Mouse (Mus musculus) kidney, postnatal 0 days (tissue): Measurements from ENCODE around the gene Meltf. TPM values are rescaled to one million over a fixed set of nuclear protein-coding genes. Genes with fewer than 3 reads are reported as not detected.

Source experiments
- ATAC-seq: fragments of 200-750 bp; cut with Nextera tagmentation; replicated peaks from 2 replicates; pipeline ENCODE4 v1.8.0; 2017; ENCODE audit warnings: low read depth, moderate number of reproducible peaks, moderate TSS enrichment, moderate library complexity; ENCODE audit not compliant: low FRiP score
- DNase-seq: peaks from one replicate; pipeline ENCODE4 v3.0.0-alpha.2; 2016; ENCODE audit warnings: low spot score
- H3K27ac ChIP-seq: fragments of 300-500 bp; sonication (generic); 2 replicates; pipeline ENCODE4 v1.5.1; 2014; ENCODE audit warnings: mild to moderate bottlenecking
- H3K27me3 ChIP-seq: fragments of 300-500 bp; sonication (generic); 2 replicates; pipeline ENCODE4 v1.6.1; 2014; ENCODE audit warnings: low read length, mixed read lengths; ENCODE audit not compliant: insufficient read depth
- H3K36me3 ChIP-seq: fragments of 300-500 bp; sonication (generic); 2 replicates; pipeline ENCODE4 v1.6.1; 2014; ENCODE audit warnings: low read length, mixed read lengths; ENCODE audit not compliant: insufficient read depth
- H3K4me1 ChIP-seq: fragments of 300-500 bp; sonication (generic); replicated peaks from 2 replicates; pipeline ENCODE4 v1.6.1; 2014; ENCODE audit warnings: antibody characterized with exemption, low read length, mixed read lengths; ENCODE audit not compliant: insufficient read depth
- H3K4me2 ChIP-seq: fragments of 300-500 bp; sonication (generic); 2 replicates; pipeline ENCODE4 v1.6.1; 2014; ENCODE audit warnings: mild to moderate bottlenecking, low read length, moderate library complexity, mixed read lengths
- H3K4me3 ChIP-seq: fragments of 300-500 bp; sonication (generic); replicated peaks from 2 replicates; pipeline ENCODE4 v1.5.1; 2014; ENCODE audit warnings: low read depth, low read length
- H3K9ac ChIP-seq: fragments of 300-500 bp; sonication (generic); 2 replicates; pipeline ENCODE4 v1.6.1; 2014; ENCODE audit warnings: low read depth, low read length
- H3K9me3 ChIP-seq: fragments of 300-500 bp; sonication (generic); replicated peaks from 2 replicates; pipeline ENCODE4 v1.6.1; 2016; ENCODE audit warnings: low read length, inconsistent platforms, mixed read lengths
- CTCF ChIP-seq: IDR thresholded peaks from 2 replicates; pipeline ENCODE4 v1.5.1; 2016; ENCODE audit warnings: antibody characterized with exemption, low read depth, mild to moderate bottlenecking, moderate library complexity
- WGBS: fragments of 180-500 bp; shearing (Covaris S2); extraction: QIAGEN DNeasy Blood & Tissue Kit; methylation state at CpG from one replicate; pipeline ENCODE4 v1.1.7; 2014; 5-methylcytosine and 5-hydroxymethylcytosine counted together
- polyA plus RNA-seq: library from polyadenylated mRNA; unstranded; fragments of >200 nt; fragmentation: Nextera tagmentation; extraction: Ambion mirVana; gene quantifications from 2 replicates; pipeline ENCODE4 v1.2.1, GENCODE M21; 2015

Meltf gene
- polyA plus RNA-seq, 1 experiment from 2014 or later: 1.0 TPM

- H3K27me3 ChIP-seq: no peaks in the 10 kb centered on the region
- H3K27ac ChIP-seq: no peak overlapping the region
- WGBS: 70% methylated on average over 3 of the region's 3 CpGs
- TF ChIP-seq CTCF: no peak
- H3K9ac ChIP-seq: no peak overlapping the region
- H3K9me3 ChIP-seq: no peaks in the 10 kb centered on the region
- no peak for DNase-seq
- no peak overlapping the region for H3K4me3 ChIP-seq
- no peak for ATAC-seq
- no peaks in the 10 kb centered on the region for H3K4me1 ChIP-seq
- no peak overlapping the region for H3K4me2 ChIP-seq
- 0 out of 2 replicates have a peak, but pooled peaks cover 2% of the 10 kb centered on the region for H3K36me3 ChIP-seq
These were observed 34.4 kb upstream of the Meltf start for GRCm38 (mm10) chr16:31844246-31844645.

GRCm38 (mm10) chr16:31846763-31847162, 31.8 kb upstream of the Meltf start:
- Histone ChIP-seq H3K4me3 (no peak overlapping the region), H3K27ac (no peak overlapping the region), H3K36me3 (0 out of 2 replicates have a peak, but pooled peaks cover 2% of the 10 kb centered on the region), H3K4me1 (no peaks in the 10 kb centered on the region), H3K27me3 (no peaks in the 10 kb centered on the region), H3K4me2 (no peak overlapping the region), H3K9ac (no peak overlapping the region), H3K9me3 (no peaks in the 10 kb centered on the region)
- DNase-seq (no peak), ATAC-seq (no peak)
- 78% methylated on average over 10 of the region's 10 CpGs for WGBS
- no peak for TF ChIP-seq CTCF

GRCm38 (mm10) chr16:31863920-31864319, 14.7 kb upstream of the Meltf start:
- no peak for ATAC-seq

GRCm38 (mm10) chr16:31865242-31865641, 13.4 kb upstream of the Meltf start:
- Histone ChIP-seq H3K4me3 (no peak overlapping the region), H3K36me3 (peaks cover 41% of the 10 kb centered on the region), H3K4me2 (no peak overlapping the region), H3K9ac (no peak overlapping the region), H3K27ac (no peak overlapping the region), H3K4me1 (no peaks in the 10 kb centered on the region), H3K9me3 (no peaks in the 10 kb centered on the region), H3K27me3 (no peaks in the 10 kb centered on the region)
- DNase-seq: no peak
- no peak for ATAC-seq
- 72% methylated on average over 3 of the region's 3 CpGs for WGBS
- no peak for TF ChIP-seq CTCF

More at GRCm38 (mm10) chr16:31863920-31864319, 14.7 kb upstream of the Meltf start:
- 85% methylated on average over 5 of the region's 5 CpGs for WGBS
- no peak for TF ChIP-seq CTCF
- H3K27me3 ChIP-seq: no peaks in the 10 kb centered on the region
- H3K27ac ChIP-seq: no peak overlapping the region
- no peak overlapping the region for H3K4me3 ChIP-seq
- DNase-seq: no peak
- no peak overlapping the region for H3K9ac ChIP-seq
- no peaks in the 10 kb centered on the region for H3K4me1 ChIP-seq
- no peaks in the 10 kb centered on the region for H3K9me3 ChIP-seq
- no peak overlapping the region for H3K4me2 ChIP-seq
- peaks cover 49% of the 10 kb centered on the region for H3K36me3 ChIP-seq

- H3K4me1 ChIP-seq: no peaks in the 10 kb centered on the region
- no peak overlapping the region for H3K4me3 ChIP-seq
- H3K4me2 ChIP-seq: no peak overlapping the region
- no peak overlapping the region for H3K27ac ChIP-seq
- no peak for TF ChIP-seq CTCF
- no peaks in the 10 kb centered on the region for H3K9me3 ChIP-seq
- H3K9ac ChIP-seq: no peak overlapping the region
- 89% methylated on average over 3 of the region's 3 CpGs for WGBS
- H3K36me3 ChIP-seq: peaks cover 38% of the 10 kb centered on the region
- H3K27me3 ChIP-seq: no peaks in the 10 kb centered on the region
- ATAC-seq (no peak), DNase-seq (no peak)
These were observed 11.7 kb upstream of the Meltf start for GRCm38 (mm10) chr16:31866911-31867310.

- DNase-seq: no peak
- H3K9me3 ChIP-seq: no peaks in the 10 kb centered on the region
- H3K9ac ChIP-seq: no peak overlapping the region
- H3K4me3 ChIP-seq: no peak overlapping the region
- no peaks in the 10 kb centered on the region for H3K4me1 ChIP-seq
- ATAC-seq: no peak
- no peak overlapping the region for H3K27ac ChIP-seq
- peaks cover 38% of the 10 kb centered on the region for H3K36me3 ChIP-seq
- 79% methylated on average over 4 of the region's 4 CpGs for WGBS
- no peak for TF ChIP-seq CTCF
- no peaks in the 10 kb centered on the region for H3K27me3 ChIP-seq
- no peak overlapping the region for H3K4me2 ChIP-seq
These were observed 10.9 kb upstream of the Meltf start for GRCm38 (mm10) chr16:31867736-31868135.

- H3K9ac ChIP-seq: no peak overlapping the region
- H3K27me3 ChIP-seq: no peaks in the 10 kb centered on the region
- no peak for TF ChIP-seq CTCF
These were observed 4.9 kb upstream of the Meltf start for GRCm38 (mm10) chr16:31873721-31874120.

More at GRCm38 (mm10) chr16:31873721-31874120, 4.9 kb upstream of the Meltf start:
- H3K4me1 ChIP-seq: 0 out of 2 replicates have a peak, but pooled peaks cover 2% of the 10 kb centered on the region
- DNase-seq: no peak
- H3K9me3 ChIP-seq: no peaks in the 10 kb centered on the region
- H3K4me2 ChIP-seq: no peak overlapping the region
- ATAC-seq: no peak
- WGBS: 96% methylated on average over 8 of the region's 8 CpGs
- H3K4me3 ChIP-seq: no peak overlapping the region
- H3K27ac ChIP-seq: no peak overlapping the region
- H3K36me3 ChIP-seq: peaks cover 23% of the 10 kb centered on the region; the same call in 1 of the 2 replicates
